Mouse (Mus musculus): Measurements from ENCODE around the gene Fam219a. TPM values are rescaled to one million over a fixed set of nuclear protein-coding genes. Genes with fewer than 3 reads are reported as not detected.

The Fam219a gene
- total RNA-seq (2014; rRNA removed; ENCODE audit: low replicate concordance) (4.0 and 10.7 TPM in 2 replicates), polyA plus RNA-seq (2015; fragmentation: Nextera tagmentation; extraction: Ambion mirVana) (2.3 and 3.1 TPM in 2 replicates)

GRCm38 (mm10) chr4:41569411-41569885 is at the start of gene Fam219a, which contains the start of gene Dnaic1:
TSS of gene Fam219a (minus strand) at chr4:41569538.
TSS of gene Dnaic1 (plus strand) at chr4:41569775.
- DNase-seq (ENCODE audit: low spot score): peak; percentile 99
- H3K4me1 ChIP-seq (ENCODE audit: control insufficient read depth, insufficient read depth): peaks cover 15% of the 10 kb centered on the region
- H3K9ac ChIP-seq (replicated peaks; ENCODE audit: low read depth, low read length): peak within 1 kb of the TSS; percentile 82
- TF ChIP-seq EP300 (IDR thresholded peaks at IDR 0.05; ENCODE audit: low read depth) (no peak), CTCF (IDR thresholded peaks at IDR 0.05; ENCODE audit: low read depth) (peak; percentile 54)
- no peaks in the 10 kb centered on the region for H3K36me3 ChIP-seq (replicated peaks; ENCODE audit: control insufficient read depth, insufficient read depth, low read length)
- under 1% methylated on average over 40 of the region's 41 CpGs for WGBS
- ATAC-seq (ENCODE audit: insufficient read depth, low read depth): peak; percentile 98
- peak within 1 kb of the TSS; percentile 98 for H3K4me2 ChIP-seq (ENCODE audit: low read depth, low read length)
- peak within 1 kb of the TSS; percentile 69 for H3K27ac ChIP-seq (ENCODE audit: low read depth)
- peak within 1 kb of the TSS; percentile 91 for H3K4me3 ChIP-seq (ENCODE audit: low read depth, low read length)
- H3K27me3 ChIP-seq (ENCODE audit: control insufficient read depth, insufficient read depth, low read length): no peaks in the 10 kb centered on the region
- H3K9me3 ChIP-seq (replicated peaks; ENCODE audit: control insufficient read depth, low read length): no peaks in the 10 kb centered on the region

DNA sequence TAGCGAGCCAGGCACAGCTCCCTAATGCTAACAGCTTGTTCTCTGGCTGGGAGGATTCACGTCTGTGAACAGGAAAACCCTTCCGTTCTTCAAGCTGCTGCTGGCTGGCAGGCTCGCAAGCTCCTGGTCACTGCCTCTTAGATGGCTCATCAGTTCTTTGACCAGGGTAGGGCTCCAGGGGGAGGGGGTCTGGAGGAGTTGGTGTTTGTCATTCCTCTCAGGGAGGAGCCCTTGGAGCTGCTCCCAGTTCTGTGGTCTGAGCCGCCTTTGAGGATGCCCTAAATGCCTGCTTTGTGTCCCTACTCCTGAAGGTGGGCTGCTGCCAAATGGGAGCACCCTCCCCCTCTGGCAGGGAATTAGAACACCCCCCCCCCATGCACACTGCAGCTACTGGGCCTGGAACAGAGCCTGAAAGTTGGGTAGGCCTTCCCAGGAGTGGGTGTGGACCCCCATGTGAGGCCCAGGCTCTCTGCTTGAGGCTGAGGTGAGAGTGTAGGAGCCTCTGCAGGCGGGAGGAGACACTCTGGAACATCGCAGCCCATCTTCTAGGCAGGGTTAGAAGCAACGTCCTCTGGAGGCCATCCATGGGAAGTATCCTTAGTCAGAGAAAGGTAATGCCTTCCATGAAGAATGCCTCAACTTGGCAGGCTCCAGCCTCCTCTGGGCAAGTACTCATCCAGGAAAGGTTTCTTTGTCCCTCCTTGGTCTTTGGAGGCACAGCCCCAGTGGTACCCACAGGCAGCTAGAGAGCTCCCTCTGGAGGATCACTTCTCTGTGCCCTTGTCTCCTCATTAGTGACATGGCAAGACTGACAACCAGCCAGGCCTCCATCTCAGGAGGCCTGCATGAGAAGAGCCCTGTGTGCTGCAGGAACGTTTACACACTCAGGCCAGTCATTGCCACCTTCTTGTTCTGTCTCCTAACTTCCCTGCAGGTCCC is 46.6 kb upstream of the Fam219a start:
- Histone ChIP-seq H3K27ac (ENCODE audit: low read depth) (no peak overlapping the region), H3K4me3 (ENCODE audit: low read depth, low read length) (no peak overlapping the region), H3K9me3 (replicated peaks; ENCODE audit: control insufficient read depth, low read length) (no peaks in the 10 kb centered on the region), H3K36me3 (replicated peaks; ENCODE audit: control insufficient read depth, insufficient read depth, low read length) (no peaks in the 10 kb centered on the region), H3K9ac (replicated peaks; ENCODE audit: low read depth, low read length) (no peak overlapping the region), H3K4me1 (ENCODE audit: control insufficient read depth, insufficient read depth) (no peaks in the 10 kb centered on the region), H3K27me3 (ENCODE audit: control insufficient read depth, insufficient read depth, low read length) (peaks cover 10% of the 10 kb centered on the region; the same call in 1 of the 2 replicates), H3K4me2 (ENCODE audit: low read depth, low read length) (no peak overlapping the region)
- ATAC-seq (ENCODE audit: insufficient read depth, low read depth): no peak
- no peak for DNase-seq (ENCODE audit: low spot score)
- no peak for TF ChIP-seq EP300 (IDR thresholded peaks at IDR 0.05; ENCODE audit: low read depth)
- TF ChIP-seq CTCF (IDR thresholded peaks at IDR 0.05; ENCODE audit: low read depth): peak; percentile 22; the same call in 1 of the 2 replicates
- 49% methylated on average over 9 of the region's 9 CpGs for WGBS

DNA sequence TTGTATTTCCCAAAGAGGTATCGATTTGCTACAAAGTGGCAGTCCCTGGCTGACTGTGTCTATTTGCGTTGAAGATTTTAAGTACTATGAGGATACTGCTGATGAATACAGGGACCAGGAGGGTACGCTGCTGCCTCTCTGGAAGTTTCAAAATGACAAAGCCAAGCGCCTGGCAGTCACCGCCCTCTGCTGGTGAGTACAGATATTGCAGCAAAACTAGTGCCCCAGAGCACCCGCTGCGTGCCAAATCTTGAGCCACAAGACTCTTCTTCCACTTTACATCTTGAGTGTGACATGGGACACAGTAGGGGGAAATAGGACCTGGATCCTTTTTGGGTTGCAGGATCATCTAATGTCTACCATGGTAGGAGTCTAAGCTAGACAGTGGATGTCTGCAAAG is 44.8 kb upstream of the Fam219a start:
- H3K27ac ChIP-seq (ENCODE audit: low read depth): no peak overlapping the region
- ATAC-seq (ENCODE audit: insufficient read depth, low read depth) (no peak), DNase-seq (ENCODE audit: low spot score) (peak; percentile 75)
- H3K36me3 ChIP-seq (replicated peaks; ENCODE audit: control insufficient read depth, insufficient read depth, low read length): no peaks in the 10 kb centered on the region
- 12% methylated on average over 7 of the region's 7 CpGs for WGBS
- TF ChIP-seq CTCF (IDR thresholded peaks at IDR 0.05; ENCODE audit: low read depth): peak; percentile 94
- no peak for TF ChIP-seq EP300 (IDR thresholded peaks at IDR 0.05; ENCODE audit: low read depth)
- H3K4me1 ChIP-seq (ENCODE audit: control insufficient read depth, insufficient read depth): no peaks in the 10 kb centered on the region
- peaks cover 10% of the 10 kb centered on the region; the same call in 1 of the 2 replicates for H3K27me3 ChIP-seq (ENCODE audit: control insufficient read depth, insufficient read depth, low read length)
- no peak overlapping the region for H3K4me3 ChIP-seq (ENCODE audit: low read depth, low read length)
- no peak overlapping the region for H3K9ac ChIP-seq (replicated peaks; ENCODE audit: low read depth, low read length)
- no peak overlapping the region for H3K4me2 ChIP-seq (ENCODE audit: low read depth, low read length)
- H3K9me3 ChIP-seq (replicated peaks; ENCODE audit: control insufficient read depth, low read length): no peaks in the 10 kb centered on the region

- Histone ChIP-seq H3K9ac (replicated peaks; ENCODE audit: low read depth, low read length) (no peak overlapping the region), H3K36me3 (replicated peaks; ENCODE audit: control insufficient read depth, insufficient read depth, low read length) (no peaks in the 10 kb centered on the region), H3K27me3 (ENCODE audit: control insufficient read depth, insufficient read depth, low read length) (peaks cover 6% of the 10 kb centered on the region; the same call in 1 of the 2 replicates), H3K27ac (ENCODE audit: low read depth) (no peak overlapping the region), H3K9me3 (replicated peaks; ENCODE audit: control insufficient read depth, low read length) (no peaks in the 10 kb centered on the region), H3K4me1 (ENCODE audit: control insufficient read depth, insufficient read depth) (no peaks in the 10 kb centered on the region), H3K4me3 (ENCODE audit: low read depth, low read length) (no peak overlapping the region), H3K4me2 (ENCODE audit: low read depth, low read length) (no peak overlapping the region)
- TF ChIP-seq CTCF (IDR thresholded peaks at IDR 0.05; ENCODE audit: low read depth) (no peak), EP300 (IDR thresholded peaks at IDR 0.05; ENCODE audit: low read depth) (no peak)
- DNase-seq (ENCODE audit: low spot score) (no peak), ATAC-seq (ENCODE audit: insufficient read depth, low read depth) (no peak)
- 40% methylated on average over 8 of the region's 8 CpGs for WGBS
Measured at GRCm38 (mm10) chr4:41612166-41612565, 42.8 kb upstream of the Fam219a start.

GRCm38 (mm10) chr4:41610594-41610980 is 41.2 kb upstream of the Fam219a start:
- 40% methylated on average over 6 of the region's 6 CpGs for WGBS
- no peak overlapping the region for H3K4me3 ChIP-seq (ENCODE audit: low read depth, low read length)
- H3K9me3 ChIP-seq (replicated peaks; ENCODE audit: control insufficient read depth, low read length): no peaks in the 10 kb centered on the region
- H3K36me3 ChIP-seq (replicated peaks; ENCODE audit: control insufficient read depth, insufficient read depth, low read length): no peaks in the 10 kb centered on the region
- H3K4me2 ChIP-seq (ENCODE audit: low read depth, low read length): no peak overlapping the region
- ATAC-seq (ENCODE audit: insufficient read depth, low read depth) (no peak), DNase-seq (ENCODE audit: low spot score) (no peak)
- TF ChIP-seq EP300 (IDR thresholded peaks at IDR 0.05; ENCODE audit: low read depth): no peak
- no peak for TF ChIP-seq CTCF (IDR thresholded peaks at IDR 0.05; ENCODE audit: low read depth)
- no peak overlapping the region for H3K9ac ChIP-seq (replicated peaks; ENCODE audit: low read depth, low read length)
- H3K27me3 ChIP-seq (ENCODE audit: control insufficient read depth, insufficient read depth, low read length): peaks cover 6% of the 10 kb centered on the region; the same call in 1 of the 2 replicates
- H3K27ac ChIP-seq (ENCODE audit: low read depth): no peak overlapping the region
- H3K4me1 ChIP-seq (ENCODE audit: control insufficient read depth, insufficient read depth): no peaks in the 10 kb centered on the region

Measured in heart, postnatal 0 days (tissue).